Mouse (Mus musculus) right cerebral cortex, postnatal 36 days (tissue): ENCODE measurements around the gene Epb41.
A peak's percentile ranks its signal among the peaks of the same experiment; 100 is the strongest.

Source experiments
- DNase-seq, 2 experiments: peaks; one replicate each; pipeline ENCODE4 v3.0.0; 2022; ENCODE audit warnings: low spot score in 2 of 2, mixed read lengths in 1 of 2

Epb41 gene

DNA sequence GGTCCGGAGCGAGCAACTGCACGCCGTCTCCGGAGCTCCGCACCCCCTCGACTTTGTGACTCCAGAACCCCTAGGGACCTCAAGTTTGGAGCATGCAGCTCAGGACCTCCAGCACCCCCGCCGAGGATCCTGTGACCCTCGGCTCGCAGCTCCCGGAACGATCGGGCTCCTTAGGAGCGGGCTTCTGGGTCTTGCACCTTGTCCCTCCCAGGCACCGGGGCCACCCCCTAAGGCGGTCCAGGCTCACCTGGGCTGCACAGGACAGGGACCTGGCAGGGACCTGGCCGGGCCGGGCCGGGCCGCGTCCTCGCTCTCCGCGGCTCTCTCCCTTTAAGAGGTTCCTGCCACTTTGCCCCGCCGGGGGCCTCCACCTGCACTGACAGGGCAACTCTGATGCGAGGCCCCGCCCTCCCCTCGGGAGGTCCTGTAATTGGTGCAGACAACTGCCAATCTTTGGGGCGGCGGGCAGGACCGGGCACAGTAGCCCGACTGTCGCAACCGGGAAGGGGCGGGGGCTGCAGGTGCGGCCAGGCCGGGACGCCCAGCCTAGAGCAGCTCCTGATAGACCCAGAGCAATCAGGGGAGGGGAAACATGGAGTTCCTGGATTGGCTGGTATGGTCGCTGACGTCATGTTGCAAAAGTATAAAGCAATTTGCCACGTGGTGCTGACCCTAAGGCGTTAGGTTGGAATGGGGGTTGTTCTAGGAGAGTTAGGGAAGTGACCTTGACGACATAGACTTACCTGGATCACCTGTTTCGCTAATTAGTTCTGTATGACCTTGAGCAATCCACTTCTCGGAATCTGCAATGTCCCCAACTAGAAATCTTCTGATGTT is at the start of gene Epb41:
Epb41 (minus strand) TSS at position 389 of the 837 bp plus-strand sequence.
- DNase-seq, result peak; percentile 91 to 93

DNA sequence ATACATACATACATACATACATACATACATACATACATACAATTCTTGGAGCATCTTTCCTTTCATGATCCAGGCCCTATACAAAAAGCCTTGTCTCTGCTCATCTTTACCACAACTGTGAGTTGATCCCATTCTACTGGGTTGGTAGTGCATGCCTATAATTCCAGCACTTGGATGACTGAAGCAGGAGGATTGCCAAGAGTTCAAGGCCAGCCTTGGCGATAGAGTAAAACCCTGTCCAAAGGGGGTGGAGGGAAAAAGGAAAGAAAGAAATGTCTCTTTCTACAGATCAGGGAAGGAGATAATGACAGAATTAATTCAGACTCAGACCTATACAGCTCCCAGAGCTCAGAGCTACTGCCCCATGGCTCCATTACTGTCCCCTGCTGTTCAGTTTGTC is 48.0 kb upstream of the Epb41 start:
- DNase-seq, result no peak

GRCm38 (mm10) chr4:132121674-132122073 is 46.6 kb upstream of the Epb41 start:
- DNase-seq, result no peak

DNA sequence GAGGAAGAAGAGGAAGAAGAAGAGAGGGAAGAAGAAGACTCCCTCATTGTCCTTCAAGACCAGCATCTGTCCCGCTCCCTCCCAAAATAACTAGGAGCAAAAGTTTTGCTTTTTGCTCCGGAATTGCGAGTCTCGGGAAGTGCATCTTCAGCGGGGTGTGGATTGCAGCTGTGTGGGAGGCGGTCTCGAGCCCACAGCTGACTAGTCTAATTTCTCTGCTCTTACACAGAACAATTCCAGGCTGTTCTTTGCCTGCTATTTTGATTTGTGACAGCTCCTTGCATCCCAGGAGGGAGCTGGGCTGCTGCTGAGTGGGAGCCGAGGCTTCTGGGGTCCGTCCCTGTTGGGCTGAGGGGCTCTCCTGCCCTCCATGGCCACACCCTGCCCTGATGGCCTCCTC is 44.4 kb upstream of the Epb41 start:
- peak in 1 of 2 experiments; percentile 44 for DNase-seq

DNA sequence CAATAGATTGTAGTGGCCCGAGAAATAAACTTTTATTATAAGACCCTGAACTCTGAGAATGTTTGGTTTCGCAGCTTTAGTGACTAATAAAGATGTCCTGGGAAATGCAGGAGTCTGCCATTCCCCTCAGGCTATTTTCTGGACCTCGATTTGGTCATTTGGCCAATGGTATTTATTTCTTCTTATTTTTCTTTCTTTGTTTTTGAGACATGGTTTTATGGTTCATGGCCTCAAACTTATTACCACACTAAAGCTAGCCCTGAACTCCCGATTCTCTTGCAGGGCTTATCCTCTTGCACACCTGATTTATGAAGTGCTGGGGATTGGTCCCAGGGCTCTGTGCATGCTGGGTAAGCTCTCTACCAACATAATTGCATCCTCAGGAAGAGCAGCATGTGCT is 41.2 kb upstream of the Epb41 start:
- DNase-seq, result no peak

GRCm38 (mm10) chr4:132113411-132114095 is 38.4 kb upstream of the Epb41 start:
- DNase-seq, result no peak

- no peak for DNase-seq
Observed at GRCm38 (mm10) chr4:132111227-132111626, 36.1 kb upstream of the Epb41 start.

GRCm38 (mm10) chr4:132108221-132108620 is 33.1 kb upstream of the Epb41 start:
- DNase-seq, result no peak

- no peak for DNase-seq
Observed at GRCm38 (mm10) chr4:132101152-132101551, 26.0 kb upstream of the Epb41 start.

DNA sequence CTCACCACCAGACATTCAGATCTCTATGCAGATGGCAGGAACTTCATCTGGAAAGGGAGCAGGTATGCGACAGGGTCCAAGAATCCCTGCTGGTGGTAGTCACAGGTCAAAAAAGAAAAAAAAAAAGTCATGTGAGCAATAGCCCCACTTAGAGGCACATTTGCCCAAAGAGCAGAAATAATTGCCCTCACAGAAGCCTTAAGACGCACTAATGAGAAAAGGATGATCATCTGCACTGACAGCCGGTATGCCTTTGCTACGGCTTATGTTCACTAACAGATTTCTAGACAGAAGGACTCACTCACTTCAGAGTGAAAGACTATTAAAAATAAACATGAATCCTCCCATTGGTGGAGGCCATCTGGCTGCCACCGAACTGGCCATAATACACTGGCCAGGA is 24.4 kb upstream of the Epb41 start:
- no peak for DNase-seq

GRCm38 (mm10) chr4:132095043-132095442 is 19.9 kb upstream of the Epb41 start:
- no peak for DNase-seq

DNA sequence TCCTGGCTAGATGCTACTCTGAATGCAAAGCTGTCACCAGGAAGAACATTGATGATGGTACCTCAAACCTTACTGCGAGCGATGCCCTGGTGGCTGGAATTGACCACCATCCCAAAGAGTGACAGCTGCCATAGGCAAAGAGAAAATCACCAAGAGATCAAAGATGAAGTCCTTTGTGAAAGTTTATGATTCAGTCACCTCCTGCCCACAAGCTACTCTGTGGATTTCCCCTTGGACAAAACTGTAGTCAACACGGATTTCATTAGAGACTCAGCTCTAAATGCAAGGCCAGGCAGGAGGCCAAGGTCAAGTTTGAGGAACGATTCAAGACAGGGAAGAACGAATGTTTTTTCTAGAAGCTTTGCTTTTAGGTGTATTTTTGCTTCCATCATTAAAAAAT is 18.8 kb upstream of the Epb41 start:
- DNase-seq, result no peak

GRCm38 (mm10) chr4:132093136-132093535 is 18.0 kb upstream of the Epb41 start:
- no peak for DNase-seq

- no peak for DNase-seq
Observed at GRCm38 (mm10) chr4:132088921-132089320, 13.8 kb upstream of the Epb41 start.

DNA sequence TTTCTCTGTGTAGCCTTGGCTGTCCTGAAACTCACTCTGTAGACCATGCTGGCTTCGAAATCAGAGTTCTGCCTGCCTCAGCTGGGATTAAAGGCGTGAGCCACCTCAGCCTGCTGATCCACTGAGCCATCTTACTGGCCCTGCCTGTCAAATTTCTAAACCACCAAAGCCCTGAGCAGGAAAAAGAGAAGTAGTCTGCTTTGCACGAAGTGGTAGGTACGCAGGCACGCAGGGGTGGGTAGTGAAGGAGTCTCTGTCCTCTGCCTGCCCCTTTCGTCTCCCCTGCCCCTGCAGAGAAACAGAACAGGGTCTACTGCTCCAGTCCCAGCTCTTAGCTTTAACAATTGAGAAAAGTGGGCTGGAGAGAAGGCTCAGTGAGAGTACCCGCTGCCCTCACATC is 10.0 kb upstream of the Epb41 start:
- DNase-seq, result no peak

GRCm38 (mm10) chr4:132080492-132080983 is 5.4 kb upstream of the Epb41 start:
- no peak for DNase-seq

DNA sequence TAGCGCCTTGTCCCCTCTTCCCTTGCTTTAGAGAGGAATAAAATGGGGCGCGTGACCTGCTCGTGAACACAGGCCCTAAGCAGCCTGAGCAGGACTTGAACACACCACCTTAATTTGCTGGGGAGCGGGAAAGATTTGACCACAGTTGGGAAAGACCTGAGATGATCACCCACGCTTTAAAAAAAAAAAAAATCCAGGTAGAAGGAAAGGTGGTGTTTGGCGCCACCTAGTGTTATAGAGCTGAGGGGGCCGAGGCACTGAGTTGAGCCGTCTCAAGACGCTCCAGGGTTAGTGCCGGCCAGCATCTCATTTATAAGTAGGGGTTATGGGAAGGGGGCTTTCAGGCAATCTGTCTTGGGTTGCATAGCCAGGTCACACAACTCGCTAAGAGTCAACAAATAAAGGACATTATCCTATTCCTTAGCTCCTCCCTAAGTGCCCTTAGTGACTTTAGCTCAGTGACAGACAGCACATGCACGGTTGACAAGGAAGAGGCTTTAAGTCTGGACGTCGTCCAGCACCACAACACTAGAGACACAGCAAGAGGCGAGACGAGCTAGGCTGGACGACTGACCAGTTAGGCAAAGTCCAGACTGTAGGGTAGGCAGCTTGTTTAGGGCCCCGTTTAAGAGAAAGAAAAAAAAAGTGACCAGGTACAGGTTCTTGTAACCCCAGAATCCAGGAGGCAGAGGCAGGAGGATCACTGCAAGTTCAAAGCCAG is 4.6 kb upstream of the Epb41 start:
- peak; percentile 15 to 37 for DNase-seq

DNA sequence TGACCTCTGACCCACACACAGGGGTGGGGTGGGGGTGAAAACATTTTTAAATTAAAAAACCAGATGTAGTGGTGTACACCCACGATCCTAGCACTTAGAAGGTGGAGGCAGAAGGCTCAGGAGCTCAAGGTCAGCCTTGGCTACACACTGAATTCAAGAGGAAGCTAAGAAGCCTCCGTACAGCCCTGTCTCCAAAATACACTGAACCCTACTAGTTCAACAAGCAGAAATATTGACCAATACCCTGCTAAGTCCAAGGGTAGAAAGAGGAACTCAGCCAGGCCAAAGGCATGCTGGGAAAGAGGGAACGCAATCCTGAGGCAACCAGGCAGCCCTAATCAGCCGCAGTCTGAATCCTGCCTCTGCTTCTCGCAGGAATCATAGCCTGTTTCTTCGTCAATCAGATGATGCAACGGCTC is 3.2 kb upstream of the Epb41 start:
- peak in 1 of 2 experiments; percentile 7 for DNase-seq

- peak in 1 of 2 experiments; percentile 14 for DNase-seq
Observed at GRCm38 (mm10) chr4:132077445-132077844, 2.3 kb upstream of the Epb41 start.

GRCm38 (mm10) chr4:132076480-132077405 is 1.6 kb upstream of the Epb41 start:
- peak; percentile 65 to 67 for DNase-seq

- no peak for DNase-seq
Observed at GRCm38 (mm10) chr4:132075796-132076195, 675 bp upstream of the Epb41 start.
